Mouse (Mus musculus): ENCODE results near the gene Mif4gd.
A peak's percentile ranks its signal among the peaks of the same experiment; 100 is the strongest.

DNA sequence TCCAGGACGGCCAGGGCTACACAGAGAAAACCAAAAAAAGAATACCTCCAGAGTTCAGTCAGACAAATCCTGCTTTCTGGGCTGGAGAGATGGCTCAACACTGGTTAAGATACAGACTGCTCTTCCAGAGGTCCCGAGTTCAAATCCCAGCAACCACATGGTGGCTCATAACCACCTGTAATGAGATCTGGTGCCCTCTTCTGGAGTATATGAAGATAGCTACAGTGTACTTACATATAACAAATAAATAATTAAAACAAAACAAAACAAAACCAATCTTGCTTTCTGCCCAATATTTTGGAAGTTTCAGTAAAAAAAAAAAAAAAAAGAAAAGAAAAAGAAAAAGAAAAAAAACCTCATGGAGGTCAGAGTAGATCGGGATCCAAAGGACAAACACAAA, 17.6 kb downstream of the Mif4gd start:
- TF ChIP-seq CTCF (conservative IDR thresholded peaks at IDR 0.05; ENCODE audit: low read length), result peak; percentile 25; the same call in 1 of the 2 replicates
- no peak for TF ChIP-seq POU5F1 (IDR thresholded peaks at IDR 0.05; ENCODE audit: borderline replicate concordance, low read length)
